Comparison of ENCODE assay signal across 9 mouse cellular contexts in genomic region chr17:87948965-87949584, GRCm38 (mm10). TPM values are rescaled to one million over a fixed set of nuclear protein-coding genes. Genes with fewer than 3 reads are reported as not detected.
DNase-seq lines count a peak whose midpoint lies in the region; ATAC-seq and TF ChIP-seq lines count a peak whose summit lies in the region.
"Had no signal": no experiment of that assay in that cellular context is flagged by ENCODE, and none has a peak within 500 bp of the region (broad histone marks: within the 10 kb centered on the region; RNA-seq: fewer than 3 reads in every experiment).

No protein-coding gene starts in this region.

- no peak for TF ChIP-seq POLR2A in olfactory bulb, adult 2 months (IDR thresholded peaks at IDR 0.05; ENCODE audit: insufficient read depth, low read depth, low read length)
- TF ChIP-seq POLR2A in thymus, adult 2 months (IDR thresholded peaks at IDR 0.05; ENCODE audit: control insufficient read depth, extremely low read depth, insufficient read depth, low read length, poor library complexity), result no peak

- H3K4me1 ChIP-seq in E14TG2a.4 (replicated peaks; ENCODE audit: low read depth, low read length), result no peaks in the 10 kb centered on the region; the same call in 1 of the 2 replicates
- no peaks in the 10 kb centered on the region for H3K4me1 ChIP-seq in olfactory bulb, adult 2 months (ENCODE audit: control insufficient read depth, insufficient read depth, low read length)
- H3K4me1 ChIP-seq in thymus, adult 2 months (replicated peaks; ENCODE audit: control insufficient read depth, insufficient read depth, low read length), result no peaks in the 10 kb centered on the region
- H3K4me1 ChIP-seq: heart, embryonic 15.5 days had no signal

- peak; percentile 78 for ATAC-seq in erythroid progenitor cell, adult 5-6 weeks (replicated peaks; ENCODE audit: low FRiP score, poor library complexity, severe bottlenecking)

- intact Hi-C loops in heart, postnatal 10 days (cut with DNase I), result loop anchor here (1.0 to 10.0 kb wide), 3 partner anchors 67 to 344 kb away; no protein-coding TSS in a partner anchor

- no peaks in the 10 kb centered on the region for H3K36me3 ChIP-seq in E14TG2a.4 (ENCODE audit: insufficient read depth, low read length)
- no peaks in the 10 kb centered on the region for H3K36me3 ChIP-seq in thymus, adult 2 months (ENCODE audit: control insufficient read depth, insufficient read depth, low read length)
- H3K36me3 ChIP-seq: heart, embryonic 15.5 days had no signal

- H3K4me3 ChIP-seq in E14TG2a.4 (replicated peaks; ENCODE audit: low read length), result no peak overlapping the region
- no peak overlapping the region for H3K4me3 ChIP-seq in olfactory bulb, adult 2 months (ENCODE audit: insufficient read depth, low read depth, low read length)
- H3K4me3 ChIP-seq in thymus, adult 2 months (ENCODE audit: control insufficient read depth, insufficient read depth, low read length), result no peak overlapping the region
- H3K4me3 ChIP-seq: heart, embryonic 15.5 days had no signal

- H3K27ac ChIP-seq in olfactory bulb, adult 2 months (ENCODE audit: insufficient read depth, low read depth, low read length), result no peak overlapping the region
- no peak overlapping the region for H3K27ac ChIP-seq in thymus, adult 2 months (ENCODE audit: control insufficient read depth, insufficient read depth, low read length)
- H3K27ac ChIP-seq: heart, embryonic 15.5 days had no signal

- no peaks in the 10 kb centered on the region for H3K27me3 ChIP-seq in E14TG2a.4 (ENCODE audit: insufficient read depth, low read length)
- H3K27me3 ChIP-seq in thymus, adult 2 months (ENCODE audit: control insufficient read depth, insufficient read depth, low read length), result no peaks in the 10 kb centered on the region
- H3K27me3 ChIP-seq: heart, embryonic 15.5 days had no signal

- TF ChIP-seq CTCF in E14TG2a.4 (conservative IDR thresholded peaks at IDR 0.05; ENCODE audit: low read length), result peak; percentile 97
- peak; percentile 99 for TF ChIP-seq CTCF in olfactory bulb, adult 2 months (IDR thresholded peaks at IDR 0.05; ENCODE audit: insufficient read depth, low read depth, low read length)
- TF ChIP-seq CTCF in thymus, adult 2 months (IDR thresholded peaks at IDR 0.05; ENCODE audit: borderline replicate concordance, control insufficient read depth, extremely low read depth, insufficient read depth, low read length, poor library complexity), result peak; percentile 96

- peak; percentile 88 for DNase-seq in brain, adult 2 months (ENCODE audit: low read depth, low spot score)
- peak; percentile 80 to 88 for DNase-seq in heart, postnatal 10 days
- DNase-seq in layer of hippocampus, adult 11-12 months (ENCODE audit: low spot score), result peak; percentile 82
- peak; percentile 62 to 68 for DNase-seq in lung, adult 18-20 months
- DNase-seq in thymus, adult 2 months, result peak; percentile 82

- 42% methylated on average over 16 of the region's 16 CpGs for WGBS in olfactory bulb, adult 2 months
- WGBS in thymus, adult 2 months, result 39% methylated on average over 16 of the region's 16 CpGs

- peaks cover 24% of the 10 kb centered on the region for H3K9me3 ChIP-seq in E14TG2a.4 (ENCODE audit: low read length)
- H3K9me3 ChIP-seq: heart, embryonic 15.5 days had no signal

RNA-seq across cellular contexts. Expression of gene Msh6, which starts 25.8 kb away (rescaled TPM):
- total RNA-seq in erythroid progenitor cell, adult 5-6 weeks (2015; ENCODE audit: low replicate concordance), result 31.4 and 34.8 TPM in 2 replicates
- total RNA-seq in erythroid progenitor cell, adult 5-6 weeks (2017; ENCODE audit: low replicate concordance), result 27.9 and 31.6 TPM in 2 replicates
- total RNA-seq in heart, postnatal 10 days (2021), result 10 to 100 TPM; 10.2 to 15.1 TPM
- polyA plus RNA-seq in olfactory bulb, adult 2 months (2012; ENCODE audit: insufficient read depth, insufficient read length, low replicate concordance, missing spikeins), result not detected in 2 replicates
- 24.0 and 27.6 TPM in 2 replicates for polyA plus RNA-seq in thymus, adult 2 months (2012; rRNA removed)

RNA-seq across cellular contexts. Expression of gene Rpl36-ps4, which starts 28.3 kb away (rescaled TPM):
- not detected in 2 replicates for total RNA-seq in erythroid progenitor cell, adult 5-6 weeks (2015; ENCODE audit: low replicate concordance)
- not detected in 2 replicates for total RNA-seq in erythroid progenitor cell, adult 5-6 weeks (2017; ENCODE audit: low replicate concordance)
- total RNA-seq in heart, postnatal 10 days (2021), result not detected
- not detected in 2 replicates for polyA plus RNA-seq in olfactory bulb, adult 2 months (2012; ENCODE audit: insufficient read depth, insufficient read length, low replicate concordance, missing spikeins)
- not detected in 2 replicates for polyA plus RNA-seq in thymus, adult 2 months (2012; rRNA removed)
- polyA plus RNA-seq: heart, embryonic 15.5 days had no signal
